Mouse (Mus musculus): ENCODE results near the gene Larp6. TPM values are rescaled to one million over a fixed set of nuclear protein-coding genes. Genes with fewer than 3 reads are reported as not detected.

The Larp6 gene
- 1.8 and 6.2 TPM in 2 replicates for polyA plus RNA-seq (2012; rRNA removed; ENCODE audit: low replicate concordance)

DNA sequence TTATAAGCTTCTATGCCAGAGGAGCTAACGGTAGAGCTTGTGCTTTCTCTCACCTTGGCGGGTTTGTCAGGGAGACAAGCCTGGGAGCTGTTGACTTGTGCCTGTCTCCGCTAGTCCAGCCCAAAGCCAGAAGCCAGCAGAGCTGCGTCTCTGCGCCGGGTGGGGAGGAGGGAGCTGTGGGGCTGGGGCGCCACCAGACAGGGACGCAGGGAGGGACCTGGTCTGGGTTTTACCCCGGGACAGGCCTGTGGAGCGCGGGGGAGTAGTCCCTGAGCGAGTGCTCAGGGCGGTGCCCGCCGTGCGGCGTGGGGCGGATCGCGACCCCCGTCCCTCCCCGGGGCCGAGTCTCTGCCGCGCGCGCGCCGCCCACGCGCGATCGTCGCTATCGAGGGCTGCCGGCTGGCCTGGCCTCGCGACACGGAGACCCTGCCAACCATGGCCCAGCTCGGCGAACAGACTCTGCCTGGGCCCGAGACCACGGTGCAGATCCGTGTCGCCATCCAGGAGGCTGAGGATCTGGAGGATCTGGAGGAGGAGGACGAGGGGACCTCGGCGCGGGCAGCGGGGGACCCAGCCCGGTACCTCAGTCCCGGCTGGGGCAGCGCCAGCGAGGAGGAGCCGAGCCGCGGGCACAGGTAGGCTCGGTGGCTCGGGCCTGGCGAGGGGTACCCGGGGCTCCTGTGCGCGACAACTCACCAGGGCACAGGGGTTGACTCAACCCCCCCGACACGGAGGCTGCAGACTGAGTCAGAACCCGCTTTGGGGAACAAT, at the start of gene Larp6:
Gene Larp6 (plus strand): TSS at position 219 of the 771 bp plus-strand sequence.

DNA sequence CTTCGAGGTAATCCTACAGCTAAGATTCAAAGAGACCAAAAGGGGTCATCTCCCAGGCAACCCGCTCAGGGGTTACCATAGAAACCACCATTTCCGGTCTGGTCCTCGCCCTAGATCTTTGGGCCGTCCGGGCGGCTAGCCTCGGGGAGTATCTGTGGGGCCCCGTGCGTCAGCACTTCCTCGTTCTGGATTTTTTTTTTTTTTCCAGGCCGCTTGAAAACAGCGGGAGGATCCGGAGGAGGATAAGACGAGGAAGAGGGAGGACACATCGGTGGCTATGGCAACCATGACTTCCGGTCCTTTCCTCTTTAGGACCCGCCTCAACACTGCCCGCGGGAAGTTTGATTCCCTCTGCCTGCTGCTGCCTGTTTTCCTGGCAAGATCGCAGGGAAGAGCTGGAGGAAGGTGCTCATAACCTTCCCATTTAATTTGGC, 24.9 kb upstream of the Larp6 start, which contains the start of gene Lrrc49:
Gene Lrrc49 (minus strand): TSS at position 268 of the 434 bp plus-strand sequence.

Other genes starting within 250 kb of the Larp6 start
- 2.6 and 15.9 TPM in 2 replicates for gene Thsd4, start 190.9 kb upstream of the Larp6 start, polyA plus RNA-seq (2012; rRNA removed; ENCODE audit: low replicate concordance)
- 3.4 and 9.7 TPM in 2 replicates for gene Lrrc49, start 24.8 kb upstream of the Larp6 start, polyA plus RNA-seq (2012; rRNA removed; ENCODE audit: low replicate concordance)
- 12.4 and 19.2 TPM in 2 replicates for gene Uaca, start 81.6 kb downstream of the Larp6 start, polyA plus RNA-seq (2012; rRNA removed; ENCODE audit: low replicate concordance)

Data from subcutaneous adipose tissue, adult 2 months (tissue).